Mouse (Mus musculus) adrenal gland, adult (tissue): ENCODE measurements around the gene Hist1h2bf.

ENCODE experiments used
- DNase-seq, 2 experiments: peaks; one replicate each; pipeline ENCODE4 v3.0.0; 2022 to 2023; ENCODE audit warnings: low spot score in 1 of 2; ENCODE audit not compliant: inconsistent age in 2 of 2

Hist1h2bf gene

GRCm38 (mm10) chr13:23591206-23591605, 17.2 kb upstream of the Hist1h2bf start:
- no peak for DNase-seq

GRCm38 (mm10) chr13:23586940-23587225, 12.9 kb upstream of the Hist1h2bf start:
- no peak for DNase-seq

GRCm38 (mm10) chr13:23586099-23586939, 12.3 kb upstream of the Hist1h2bf start:
- DNase-seq: peak in 1 of 2 experiments; percentile 81

- DNase-seq: peak; percentile 80 to 96
Measured at GRCm38 (mm10) chr13:23585442-23586098, 11.6 kb upstream of the Hist1h2bf start.

GRCm38 (mm10) chr13:23585029-23585441, 11.0 kb upstream of the Hist1h2bf start:
- DNase-seq: peak; percentile 72 to 93

- DNase-seq: peak in 1 of 2 experiments; percentile 71
Measured at GRCm38 (mm10) chr13:23584331-23584730, 10.3 kb upstream of the Hist1h2bf start.

GRCm38 (mm10) chr13:23583387-23584068, 9.5 kb upstream of the Hist1h2bf start:
- peak in 1 of 2 experiments; percentile 47 for DNase-seq

GRCm38 (mm10) chr13:23582219-23583056, 8.4 kb upstream of the Hist1h2bf start:
- DNase-seq: peak in 1 of 2 experiments; percentile 47

GRCm38 (mm10) chr13:23581408-23582218, 7.6 kb upstream of the Hist1h2bf start, which contains the start of gene Hist1h4d:
Gene Hist1h4d (plus strand): TSS chr13:23581598.
- DNase-seq: peak; percentile 96 to 100

- no peak for DNase-seq
Measured at GRCm38 (mm10) chr13:23577835-23578234, 3.8 kb upstream of the Hist1h2bf start.

GRCm38 (mm10) chr13:23576906-23577639, 3.1 kb upstream of the Hist1h2bf start:
- no peak for DNase-seq

GRCm38 (mm10) chr13:23576351-23576881, 2.4 kb upstream of the Hist1h2bf start:
- DNase-seq: no peak

- peak in 1 of 2 experiments; percentile 67 for DNase-seq
Measured at GRCm38 (mm10) chr13:23575864-23576313, 1.9 kb upstream of the Hist1h2bf start.

GRCm38 (mm10) chr13:23575271-23575851, 1.4 kb upstream of the Hist1h2bf start, which contains the start of gene Hist1h3d:
Gene Hist1h3d (plus strand): TSS chr13:23575763.
- peak in 1 of 2 experiments; percentile 86 for DNase-seq

GRCm38 (mm10) chr13:23574546-23575170, 662 bp upstream of the Hist1h2bf start:
- DNase-seq: peak in 1 of 2 experiments; percentile 51

GRCm38 (mm10) chr13:23573034-23573897, 730 bp downstream of the Hist1h2bf start:
- peak in 1 of 2 experiments; percentile 52 for DNase-seq
